Mouse (Mus musculus) midbrain, embryonic 11.5 days (tissue): Measurements from ENCODE around the gene Cenpu. TPM values are rescaled to one million over a fixed set of nuclear protein-coding genes. Genes with fewer than 3 reads are reported as not detected.
"Not testable (repeated sequence)": the region's sequence is repeated elsewhere in the genome, so short reads cannot be mapped to it uniquely, and the experiment has no call there.

Experiments used
- ATAC-seq: fragments of 200-750 bp; cut with Nextera tagmentation; 2 replicates; pipeline ENCODE4 v1.8.0; 2017; ENCODE audit warnings: moderate TSS enrichment, moderate library complexity; ENCODE audit not compliant: low FRiP score
- DNase-seq: peaks from one replicate; pipeline ENCODE4 v3.0.0; 2015; ENCODE audit warnings: low spot score; ENCODE audit errors: missing footprints
- H3K27ac ChIP-seq: fragments of 300-500 bp; sonication (generic); 2 replicates; pipeline ENCODE4 v1.5.1; 2014; ENCODE audit warnings: low read depth, low read length
- H3K27me3 ChIP-seq: fragments of 300-500 bp; sonication (generic); 2 replicates; pipeline ENCODE4 v1.6.1; 2014; ENCODE audit warnings: mild to moderate bottlenecking, low read length, moderate library complexity, mixed read lengths; ENCODE audit not compliant: control insufficient read depth, insufficient read depth
- H3K36me3 ChIP-seq: fragments of 300-500 bp; sonication (generic); 2 replicates; pipeline ENCODE4 v1.6.1; 2014; ENCODE audit warnings: mild to moderate bottlenecking, low read length, moderate library complexity, mixed read lengths; ENCODE audit not compliant: control insufficient read depth, insufficient read depth
- H3K4me1 ChIP-seq: fragments of 300-500 bp; sonication (generic); 2 replicates; pipeline ENCODE4 v1.6.1; 2014; ENCODE audit warnings: low read length; ENCODE audit not compliant: control insufficient read depth, insufficient read depth
- H3K4me2 ChIP-seq: fragments of 300-500 bp; sonication (generic); 2 replicates; pipeline ENCODE4 v1.6.1; 2014; ENCODE audit warnings: mild to moderate bottlenecking, moderate library complexity
- H3K4me3 ChIP-seq: fragments of 300-500 bp; sonication (generic); 2 replicates; pipeline ENCODE4 v1.5.1; 2014; ENCODE audit warnings: low read depth, low read length
- H3K9ac ChIP-seq: fragments of 300-500 bp; sonication (generic); 2 replicates; pipeline ENCODE4 v1.6.1; 2014; ENCODE audit warnings: low read length
- H3K9me3 ChIP-seq: fragments of 300-500 bp; sonication (generic); 2 replicates; pipeline ENCODE4 v1.6.1; 2016; ENCODE audit warnings: low read length; ENCODE audit not compliant: control insufficient read depth
- WGBS: fragments of 180-500 bp; shearing (Covaris S2); extraction: QIAGEN DNeasy Blood & Tissue Kit; methylation state at CpG from one replicate; pipeline ENCODE4 v1.1.7; 2014; 5-methylcytosine and 5-hydroxymethylcytosine counted together
- polyA plus RNA-seq: library from polyadenylated mRNA; unstranded; fragments of >200 nt; fragmentation: Nextera tagmentation; extraction: Ambion mirVana; gene quantifications from 2 replicates; pipeline ENCODE4 v1.2.1, GENCODE M21; 2014

Cenpu gene
- polyA plus RNA-seq, 1 experiment from 2014 or later = 32.6 TPM

GRCm38 (mm10) chr8:46567946-46568345 is 16.1 kb downstream of the Cenpu start:
- Histone ChIP-seq H3K27ac (no peak overlapping the region), H3K9me3 (no peaks in the 10 kb centered on the region), H3K27me3 (no peaks in the 10 kb centered on the region), H3K9ac (no peak overlapping the region), H3K4me1 (no peaks in the 10 kb centered on the region), H3K4me2 (no peak overlapping the region), H3K4me3 (no peak overlapping the region), H3K36me3 (0 out of 2 replicates have a peak, but pooled peaks cover 3% of the 10 kb centered on the region)
- ATAC-seq (no peak), DNase-seq (no peak)
- 91% methylated on average over 8 of the region's 8 CpGs for WGBS

DNA sequence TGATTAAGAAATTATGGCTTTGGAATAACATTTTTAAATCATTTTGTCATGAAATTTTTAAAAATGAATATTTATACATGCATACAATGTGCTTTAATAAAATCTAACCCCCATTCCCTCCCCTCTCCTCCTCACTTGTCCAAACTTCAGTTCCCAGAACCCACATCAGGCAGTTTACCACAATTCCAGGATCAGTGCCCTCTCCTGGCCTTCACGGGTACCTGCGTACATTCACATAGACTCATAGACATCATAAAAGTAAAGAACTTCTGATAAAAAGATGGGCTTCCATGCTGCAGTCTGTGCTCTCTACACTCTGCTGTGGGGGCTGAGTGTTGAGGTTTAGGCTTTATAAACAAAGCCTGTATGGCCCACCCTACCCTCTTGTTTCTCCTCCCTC is 17.1 kb downstream of the Cenpu start:
- no peaks in the 10 kb centered on the region for H3K4me1 ChIP-seq
- H3K4me3 ChIP-seq = no peak overlapping the region
- H3K9ac ChIP-seq = no peak overlapping the region
- H3K36me3 ChIP-seq = peaks cover 7% of the 10 kb centered on the region; the same call in 1 of the 2 replicates
- ATAC-seq = no peak
- no peak overlapping the region for H3K27ac ChIP-seq
- H3K27me3 ChIP-seq = no peaks in the 10 kb centered on the region
- 84% methylated on average over 2 of the region's 2 CpGs for WGBS
- no peak overlapping the region for H3K4me2 ChIP-seq
- H3K9me3 ChIP-seq = no peaks in the 10 kb centered on the region
- no peak for DNase-seq

- WGBS = 93% methylated on average over 19 of the region's 19 CpGs
- DNase-seq (no peak), ATAC-seq (no peak)
- H3K27me3 ChIP-seq = no peaks in the 10 kb centered on the region
- H3K4me1 ChIP-seq = no peaks in the 10 kb centered on the region
- peaks cover 7% of the 10 kb centered on the region; the same call in 1 of the 2 replicates for H3K36me3 ChIP-seq
- no peak overlapping the region for H3K4me2 ChIP-seq
- no peaks in the 10 kb centered on the region for H3K9me3 ChIP-seq
- H3K9ac ChIP-seq = no peak overlapping the region
- H3K27ac ChIP-seq = no peak overlapping the region
- H3K4me3 ChIP-seq = no peak overlapping the region
Observed at GRCm38 (mm10) chr8:46569659-46570441, 18.0 kb downstream of the Cenpu start.

GRCm38 (mm10) chr8:46570673-46571072 is 18.8 kb downstream of the Cenpu start:
- no peak for DNase-seq
- WGBS = 92% methylated on average over 9 of the region's 14 CpGs
- Histone ChIP-seq H3K4me3 (no peak overlapping the region), H3K9me3 (no peaks in the 10 kb centered on the region), H3K4me1 (no peaks in the 10 kb centered on the region), H3K27me3 (no peaks in the 10 kb centered on the region), H3K27ac (no peak overlapping the region), H3K4me2 (no peak overlapping the region), H3K36me3 (peaks cover 7% of the 10 kb centered on the region; the same call in 1 of the 2 replicates), H3K9ac (no peak overlapping the region)
- no peak for ATAC-seq

GRCm38 (mm10) chr8:46573446-46573845 is 21.6 kb downstream of the Cenpu start:
- ATAC-seq (no peak), DNase-seq (no peak)
- no peak overlapping the region for H3K4me3 ChIP-seq
- no peaks in the 10 kb centered on the region for H3K9me3 ChIP-seq
- H3K36me3 ChIP-seq = peaks cover 5% of the 10 kb centered on the region; the same call in 1 of the 2 replicates
- H3K4me1 ChIP-seq = no peaks in the 10 kb centered on the region
- H3K27me3 ChIP-seq = no peaks in the 10 kb centered on the region
- no peak overlapping the region for H3K27ac ChIP-seq
- H3K9ac ChIP-seq = no peak overlapping the region
- WGBS = 84% methylated on average over 2 of the region's 2 CpGs
- H3K4me2 ChIP-seq = no peak overlapping the region

DNA sequence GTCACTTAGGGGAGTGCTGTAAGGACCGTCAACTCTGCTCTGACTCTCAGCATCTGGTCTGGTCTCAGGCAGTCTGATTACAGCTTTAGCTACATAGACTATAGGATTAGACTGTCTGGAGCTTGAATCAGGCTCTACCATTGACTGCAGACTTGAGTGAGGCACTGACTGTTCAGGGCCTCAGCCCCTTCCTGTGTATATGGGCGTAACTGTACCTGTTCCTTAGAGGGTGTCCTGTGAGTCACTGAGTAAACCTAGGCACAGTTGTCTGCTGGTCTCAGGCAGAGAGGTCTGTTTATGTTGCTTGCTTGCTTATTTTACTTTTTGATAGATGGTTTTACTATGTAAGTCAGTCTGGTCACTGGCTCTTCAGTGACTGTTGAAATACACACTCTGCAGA is 22.1 kb downstream of the Cenpu start:
- Histone ChIP-seq H3K27me3 (no peaks in the 10 kb centered on the region), H3K27ac (no peak overlapping the region), H3K9me3 (no peaks in the 10 kb centered on the region), H3K9ac (no peak overlapping the region), H3K36me3 (peaks cover 5% of the 10 kb centered on the region; the same call in 1 of the 2 replicates), H3K4me2 (no peak overlapping the region), H3K4me3 (no peak overlapping the region), H3K4me1 (no peaks in the 10 kb centered on the region)
- WGBS = 89% methylated on average over 2 of the region's 2 CpGs
- ATAC-seq = no peak
- DNase-seq = no peak

GRCm38 (mm10) chr8:46578794-46579193 is 27.0 kb downstream of the Cenpu start:
- no peaks in the 10 kb centered on the region for H3K27me3 ChIP-seq
- H3K9me3 ChIP-seq = no peaks in the 10 kb centered on the region
- ATAC-seq (no peak), DNase-seq (no peak)
- peaks cover 2% of the 10 kb centered on the region; the same call in 1 of the 2 replicates for H3K36me3 ChIP-seq
- H3K4me1 ChIP-seq = no peaks in the 10 kb centered on the region
- no peak overlapping the region for H3K4me2 ChIP-seq
- no peak overlapping the region for H3K27ac ChIP-seq
- H3K4me3 ChIP-seq = no peak overlapping the region
- H3K9ac ChIP-seq = no peak overlapping the region
- WGBS = 96% methylated on average over 9 of the region's 9 CpGs

DNA sequence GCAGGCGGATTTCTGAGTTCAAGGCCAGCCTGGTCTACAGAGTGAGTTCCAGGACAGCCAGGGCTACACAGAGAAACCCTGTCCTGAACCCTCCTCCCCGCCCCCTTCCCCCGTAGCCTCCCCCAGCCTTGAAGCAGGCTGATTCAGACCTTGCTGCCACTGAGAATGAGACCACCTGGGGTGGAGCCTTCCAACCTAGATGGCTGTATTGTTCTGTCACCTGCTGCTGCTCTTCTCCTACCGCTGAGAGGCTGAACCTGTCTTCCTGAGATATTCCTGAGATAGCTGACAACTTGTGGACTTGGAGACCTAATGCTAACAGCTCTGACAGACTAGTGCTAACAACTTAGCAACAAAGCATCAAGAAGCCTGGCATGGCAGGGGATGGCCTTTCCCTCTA is 32.5 kb downstream of the Cenpu start:
- H3K9ac ChIP-seq, H3K27ac ChIP-seq, H3K4me1 ChIP-seq, DNase-seq, H3K36me3 ChIP-seq, H3K9me3 ChIP-seq, H3K27me3 ChIP-seq, H3K4me2 ChIP-seq, ATAC-seq, H3K4me3 ChIP-seq: not testable (repeated sequence)
- 45% methylated on average over 4 of the region's 4 CpGs for WGBS

DNA sequence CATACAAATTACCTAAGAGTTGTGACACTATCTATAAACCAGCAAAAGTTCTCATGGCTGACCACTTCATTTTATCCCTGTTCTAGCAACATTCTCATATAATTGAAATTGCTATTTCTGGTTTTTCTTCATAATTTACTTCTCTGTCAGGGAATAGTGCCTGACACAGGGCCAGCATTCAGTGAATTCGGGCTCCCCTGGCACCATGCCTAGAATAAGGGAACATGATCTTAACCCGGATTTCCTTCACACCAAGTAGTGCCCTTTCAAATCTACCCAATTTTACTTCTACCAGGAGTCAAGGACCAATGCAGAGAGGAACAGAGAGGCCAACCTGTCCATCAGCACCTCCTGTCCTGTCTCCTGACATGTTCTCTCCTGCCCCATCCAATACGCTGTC is 33.7 kb downstream of the Cenpu start:
- Histone ChIP-seq H3K4me2 (no peak overlapping the region), H3K4me1 (no peaks in the 10 kb centered on the region), H3K27me3 (no peaks in the 10 kb centered on the region), H3K27ac (no peak overlapping the region), H3K36me3 (no peaks in the 10 kb centered on the region), H3K9me3 (no peaks in the 10 kb centered on the region), H3K9ac (no peak overlapping the region), H3K4me3 (no peak overlapping the region)
- no peak for DNase-seq
- WGBS = 88% methylated on average over 3 of the region's 3 CpGs
- no peak for ATAC-seq
